Mouse (Mus musculus) thymus, postnatal 25 days (tissue): ENCODE data around the gene Mlip.
A peak's percentile ranks its signal among the peaks of the same experiment; 100 is the strongest.
"Not testable (repeated sequence)": the region's sequence is repeated elsewhere in the genome, so short reads cannot be mapped to it uniquely, and the experiment has no call there.

Experiments used
- DNase-seq: peaks from one replicate; pipeline ENCODE4 v3.0.0; 2022

Mlip gene

DNA sequence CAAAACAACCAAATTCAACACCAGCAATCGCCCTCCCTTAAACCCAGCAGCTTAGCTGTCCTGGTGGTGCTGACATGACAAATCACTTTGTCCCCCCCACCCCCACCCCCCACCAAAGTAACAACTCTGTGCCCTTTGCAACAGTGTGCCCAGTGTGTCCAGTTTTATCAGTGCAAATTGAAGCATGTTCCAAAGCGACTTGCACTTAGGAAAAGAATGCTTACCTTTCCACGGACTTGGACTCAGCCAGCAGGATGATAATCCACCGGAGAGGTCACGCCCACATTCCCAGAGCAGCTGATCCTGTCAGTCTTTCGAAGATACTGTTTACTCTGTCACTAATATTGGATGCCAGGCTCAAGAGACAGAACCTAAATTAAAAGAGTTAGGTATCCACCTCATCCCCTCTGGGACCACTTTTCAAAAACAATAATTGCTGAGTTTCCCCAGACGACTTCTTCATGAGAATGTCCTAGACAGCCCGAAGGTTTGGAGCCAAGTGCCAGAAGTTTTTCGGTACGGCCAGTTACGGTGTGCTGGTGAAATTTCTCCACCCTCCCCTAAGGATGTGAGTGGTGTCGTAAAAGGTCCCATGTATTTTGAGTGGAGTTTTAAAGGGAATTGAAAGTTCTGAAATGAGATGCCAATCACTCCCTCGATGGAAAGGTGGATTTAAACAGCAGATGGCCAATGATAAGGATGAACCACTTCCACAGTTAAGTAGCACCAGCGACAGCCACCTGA, at the start of gene Mlip:
Mlip (minus strand) TSS at position 538 of the 744 bp plus-strand sequence.
- DNase-seq: no peak

DNA sequence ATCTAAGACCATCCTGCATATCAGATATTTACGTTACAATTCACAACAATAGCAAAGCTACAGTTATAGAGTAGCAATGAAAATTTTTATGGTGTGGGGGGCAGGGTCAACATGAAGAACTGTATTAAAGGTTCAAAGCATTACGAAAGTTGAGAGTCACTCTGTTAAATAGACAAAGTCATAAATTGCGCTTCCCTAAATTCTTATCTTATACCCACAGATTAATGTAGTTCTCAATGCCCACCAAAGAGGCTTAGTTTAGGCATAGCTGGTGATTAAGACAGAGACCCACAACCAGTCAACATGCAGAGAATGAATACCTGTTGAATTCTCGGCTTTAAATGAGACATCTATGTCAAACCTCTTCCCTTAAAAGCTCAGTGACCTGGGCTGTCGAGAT, 47.0 kb upstream of the Mlip start:
- DNase-seq: no peak

DNA sequence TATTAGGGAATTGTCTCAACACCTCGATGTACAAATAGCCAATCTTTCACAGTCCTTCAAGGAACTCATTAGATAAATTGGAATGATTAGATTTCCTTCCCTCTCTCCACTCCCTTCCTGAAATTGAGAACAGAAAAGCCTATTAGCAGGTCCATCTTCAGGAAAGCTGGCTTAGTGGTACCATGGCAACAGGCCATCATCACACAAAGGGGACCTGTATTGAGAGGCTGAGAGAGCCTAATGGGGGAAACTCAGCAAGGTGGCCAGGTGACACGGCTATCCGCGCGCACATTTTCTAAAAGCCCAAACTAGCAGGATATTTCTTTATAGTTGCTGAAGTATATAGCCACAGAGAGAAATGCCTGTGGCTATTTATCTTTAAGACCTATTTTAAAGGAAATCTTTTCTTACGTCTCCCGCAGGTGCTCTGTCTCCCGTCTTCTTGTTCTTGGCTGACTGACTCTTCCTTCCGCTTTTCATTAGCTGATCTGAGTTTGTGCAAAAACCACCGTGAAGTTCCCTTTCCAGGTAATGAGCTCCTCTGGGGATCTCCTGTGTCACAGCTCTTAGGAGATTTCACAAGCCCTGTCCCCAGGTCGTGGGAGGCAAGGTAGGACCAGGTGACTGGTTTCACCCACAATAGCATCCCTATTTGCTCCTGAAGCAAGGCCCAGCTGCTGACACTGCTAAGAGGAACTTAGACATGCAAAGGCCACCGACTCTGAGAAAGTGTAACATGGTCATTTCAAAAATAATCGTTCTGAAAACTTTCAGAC, 46.3 kb upstream of the Mlip start:
- no peak for DNase-seq

DNA sequence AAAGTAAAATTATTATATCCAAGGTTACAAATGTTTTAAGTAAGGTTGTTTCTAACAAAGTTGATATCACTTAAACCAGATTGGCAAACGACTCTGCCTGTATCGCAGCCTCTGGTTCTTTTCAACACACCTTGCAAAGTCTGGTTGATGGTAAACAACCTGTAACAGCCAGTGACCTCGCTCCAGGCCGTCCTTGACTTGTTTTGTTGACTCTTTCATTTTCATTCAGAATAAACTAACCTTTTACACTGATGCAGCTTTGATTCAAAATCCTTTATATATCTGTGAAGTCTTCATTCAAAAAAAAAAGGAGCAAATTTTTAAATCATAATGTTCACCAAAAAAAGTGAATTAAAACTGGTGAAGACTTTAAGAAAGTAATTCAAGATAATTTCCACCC, 44.3 kb upstream of the Mlip start:
- no peak for DNase-seq

DNA sequence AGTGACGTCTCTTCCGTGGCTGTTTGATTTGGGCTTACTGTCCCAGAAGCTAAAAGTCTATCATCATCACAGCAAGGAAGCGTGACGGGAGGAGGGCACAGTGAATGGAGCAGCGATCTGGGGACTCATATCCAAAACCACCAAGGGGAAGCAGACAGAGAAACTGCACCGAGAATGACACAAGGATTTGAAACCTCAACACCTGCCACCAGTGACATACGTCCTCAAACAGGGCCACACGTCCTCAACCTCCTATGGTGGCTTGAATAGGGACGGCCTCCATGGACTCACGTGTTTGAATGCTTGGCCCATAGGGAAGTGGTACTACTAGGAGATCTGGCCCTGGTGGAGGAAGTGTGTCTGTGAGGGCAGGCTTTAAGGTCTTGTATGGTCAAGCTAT, 38.5 kb upstream of the Mlip start:
- DNase-seq: no peak

DNA sequence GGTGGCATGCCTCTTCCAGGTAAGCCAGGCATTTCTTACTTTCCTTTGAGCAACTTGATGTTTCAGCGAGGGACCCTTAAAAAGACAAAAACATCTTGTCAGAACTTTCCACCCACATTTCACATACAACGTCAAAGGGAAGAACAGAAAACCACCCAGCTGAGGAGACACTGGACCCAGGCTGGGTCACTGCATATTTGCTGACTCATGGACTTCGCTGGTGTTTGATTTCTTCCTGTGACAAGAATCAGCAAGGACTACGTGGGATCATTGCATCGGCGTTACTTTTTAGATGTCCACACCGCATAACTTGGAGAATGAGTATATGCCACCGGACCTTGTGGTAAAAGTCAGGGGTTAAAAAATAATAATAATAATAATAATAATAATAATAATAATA, 36.2 kb upstream of the Mlip start:
- no peak for DNase-seq

DNA sequence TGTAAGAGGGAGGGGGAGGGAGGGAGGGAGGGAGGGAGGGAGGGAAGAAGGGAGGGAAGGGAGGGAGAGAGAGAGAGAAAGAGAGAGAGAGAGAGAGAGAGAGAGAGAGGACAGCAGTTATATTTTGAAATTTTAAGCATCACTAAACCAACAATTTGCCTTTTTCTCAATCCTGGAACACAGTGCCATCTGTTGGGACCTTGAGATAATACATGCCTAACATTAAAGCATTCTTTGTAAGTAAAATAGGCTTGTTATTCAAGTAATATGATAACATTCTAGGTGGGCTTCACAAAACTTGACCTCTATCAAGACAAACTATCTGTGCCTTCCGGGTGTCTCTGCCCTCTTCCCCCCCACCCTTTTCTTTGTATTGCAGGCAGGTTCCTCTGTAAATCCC, 34.0 kb upstream of the Mlip start:
- DNase-seq: no peak

DNA sequence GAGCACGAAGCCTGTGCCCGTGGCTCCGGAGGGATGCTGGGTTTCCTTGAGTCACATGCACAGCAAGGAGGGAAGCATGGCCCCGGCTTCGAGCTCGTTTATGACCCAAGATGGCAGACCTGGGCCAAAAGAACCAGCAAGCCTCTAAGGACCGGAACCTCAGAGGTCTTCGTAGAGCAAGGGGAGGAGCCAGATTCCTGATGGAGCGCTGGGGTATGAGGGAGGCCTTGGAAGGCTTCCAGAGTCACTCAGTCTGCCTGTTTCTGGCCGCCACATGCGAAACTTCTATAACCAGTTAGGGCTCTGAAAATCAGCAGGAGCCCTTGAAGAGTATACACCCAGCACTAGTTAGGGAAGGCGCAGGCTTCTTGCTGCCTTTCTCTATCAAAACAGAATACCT, 32.8 kb upstream of the Mlip start:
- DNase-seq: no peak

DNA sequence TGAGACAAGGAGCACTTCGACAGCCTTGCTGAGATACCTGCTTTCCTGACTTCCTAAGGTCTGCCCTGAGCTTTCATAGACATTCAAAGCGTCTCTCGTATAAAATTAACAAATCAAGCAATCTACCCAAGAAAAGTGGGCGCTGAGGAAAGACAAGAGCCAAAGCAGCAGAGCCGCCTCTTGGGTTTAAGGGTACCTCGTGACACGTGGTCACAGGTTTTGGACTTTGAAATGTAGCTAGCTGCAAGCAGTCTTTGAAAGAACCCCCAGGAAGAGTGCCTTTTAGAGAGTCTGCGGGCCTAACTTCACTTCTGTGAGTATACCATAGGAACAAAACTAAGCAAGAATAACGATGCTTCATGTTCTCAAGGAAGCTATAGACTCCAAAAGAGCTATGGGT, 31.9 kb upstream of the Mlip start:
- no peak for DNase-seq

DNA sequence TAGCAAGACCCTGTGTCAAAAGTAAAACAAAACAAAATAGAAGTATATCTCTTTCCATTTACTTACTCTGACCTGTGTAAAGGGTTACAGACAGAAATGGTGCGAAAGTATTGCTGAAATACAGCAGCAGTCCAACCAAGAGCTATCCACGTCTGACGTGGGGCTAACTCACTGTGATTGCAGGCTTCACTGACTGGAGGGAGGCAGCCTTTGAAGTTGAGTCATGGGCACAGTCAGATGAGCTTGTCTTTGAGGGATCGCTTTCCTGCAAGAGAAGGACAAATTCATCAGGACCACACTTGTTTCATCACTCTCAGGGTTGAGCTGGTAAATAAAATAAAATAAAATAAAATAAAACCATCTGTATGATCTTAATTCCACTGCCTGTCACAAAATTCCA, 31.2 kb upstream of the Mlip start:
- no peak for DNase-seq

DNA sequence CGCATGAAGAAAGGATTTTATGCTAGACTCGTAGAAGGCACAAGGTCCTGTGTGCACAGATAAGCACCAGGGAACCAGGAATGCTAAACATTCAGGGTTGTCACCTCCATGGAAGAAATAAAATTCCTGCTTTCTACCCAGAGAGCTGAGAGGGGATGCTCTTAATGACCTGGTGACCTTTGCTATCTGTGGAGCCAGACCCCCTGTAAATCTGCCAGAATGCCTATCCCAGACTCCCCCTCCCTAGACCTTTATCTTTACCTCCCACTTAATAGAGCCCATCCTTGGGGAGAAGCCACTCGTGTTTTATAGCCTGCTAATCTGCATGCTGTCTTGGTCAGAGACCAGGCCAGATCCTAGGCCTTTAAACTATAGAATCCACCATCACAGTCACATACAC, 29.7 kb upstream of the Mlip start:
- no peak for DNase-seq

DNA sequence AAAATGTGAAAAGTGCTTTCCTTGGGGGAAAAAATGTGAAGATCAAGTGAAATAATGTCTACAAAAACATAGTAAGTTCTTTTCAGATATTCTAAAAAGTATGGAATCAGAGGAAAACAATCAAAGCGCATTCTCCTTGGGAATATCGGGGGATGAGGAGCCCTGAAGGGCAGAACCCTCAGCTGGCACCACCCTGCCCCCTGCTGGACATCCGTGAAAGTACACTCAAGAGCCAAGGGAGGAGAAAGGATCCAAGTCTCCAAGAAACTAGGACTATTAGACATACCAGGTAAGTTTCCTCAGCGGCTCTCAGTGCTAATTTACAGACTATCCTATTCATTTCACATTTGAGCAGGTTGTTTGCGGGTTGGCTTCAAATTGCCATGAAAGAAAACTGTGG, 28.8 kb upstream of the Mlip start:
- peak; percentile 51 for DNase-seq

DNA sequence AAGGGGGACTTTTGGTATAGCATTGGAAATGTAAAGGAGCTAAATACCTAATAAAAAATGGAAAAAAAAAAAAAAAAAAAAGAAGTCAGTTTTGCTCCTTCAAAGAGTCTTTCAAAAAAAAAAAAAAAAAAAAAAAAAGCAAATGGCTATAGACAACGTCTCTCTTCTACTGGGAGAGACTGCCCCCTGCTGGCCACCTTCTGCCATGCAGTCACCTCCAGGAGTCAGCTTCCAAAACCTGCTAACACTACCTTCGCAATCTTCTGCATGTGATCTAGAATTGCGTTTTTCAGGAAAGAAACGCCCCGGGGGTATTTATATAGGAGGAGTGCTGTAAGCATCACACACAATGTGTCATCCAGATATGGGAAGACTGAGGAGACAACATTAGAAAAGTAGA, 26.9 kb upstream of the Mlip start:
- peak; percentile 69 for DNase-seq

DNA sequence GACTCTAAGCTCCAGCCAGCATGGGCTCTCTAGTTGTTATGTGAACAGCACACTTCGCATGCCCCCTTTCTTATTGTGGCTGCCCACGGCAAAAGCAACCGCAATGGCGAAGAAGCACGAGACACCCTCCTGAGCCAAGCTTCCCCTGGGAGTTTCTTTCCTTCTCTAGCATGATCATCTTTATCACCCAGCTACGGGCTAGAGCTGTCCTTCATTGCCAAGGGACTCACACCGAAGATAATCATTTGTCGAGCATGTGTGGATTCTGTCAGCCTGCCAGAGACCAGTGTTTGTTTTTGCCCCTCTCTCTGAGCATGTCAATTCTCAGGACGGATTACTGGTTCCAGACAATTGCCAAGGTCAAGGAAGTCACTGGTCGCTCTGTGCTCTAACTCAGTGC, 24.9 kb upstream of the Mlip start:
- DNase-seq: no peak

DNA sequence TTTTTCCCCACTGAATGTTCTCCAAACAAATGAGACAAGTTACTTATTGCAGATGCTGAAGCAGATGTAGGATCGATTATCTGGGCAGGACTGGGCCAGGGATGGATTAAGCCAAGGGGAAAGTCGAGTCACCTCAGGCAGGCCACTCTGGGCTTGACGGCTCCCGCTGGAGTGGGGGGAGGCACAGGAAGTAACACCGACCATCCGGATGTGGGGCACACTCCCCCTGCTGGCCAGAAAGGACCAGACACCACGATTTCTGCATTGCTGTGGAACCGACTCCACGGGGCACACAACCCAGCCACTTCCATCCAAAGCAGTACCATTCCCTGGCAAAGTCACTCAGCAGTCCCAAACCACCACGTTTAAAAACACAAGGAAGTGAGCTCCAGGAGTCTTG, 24.3 kb upstream of the Mlip start:
- peak; percentile 54 for DNase-seq

DNA sequence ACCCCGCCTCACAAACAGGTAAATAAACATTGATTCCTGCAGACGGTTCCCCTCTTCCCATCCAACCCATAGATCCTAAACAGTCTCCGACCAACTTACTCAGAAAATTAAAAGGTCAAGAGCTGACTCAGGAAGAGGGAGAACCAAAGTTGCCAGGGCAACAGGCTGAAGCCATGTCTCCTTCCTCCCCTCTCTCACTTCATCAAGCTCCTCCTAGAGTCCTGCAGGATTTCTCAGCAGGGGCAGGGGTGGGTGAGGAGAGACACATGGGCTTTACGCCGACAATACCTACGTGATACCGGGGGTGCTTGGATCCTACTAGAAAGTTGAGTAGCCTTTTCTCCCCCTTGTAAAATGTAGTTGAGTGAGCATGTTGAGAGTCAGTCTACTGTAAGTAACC, 23.8 kb upstream of the Mlip start:
- no peak for DNase-seq

DNA sequence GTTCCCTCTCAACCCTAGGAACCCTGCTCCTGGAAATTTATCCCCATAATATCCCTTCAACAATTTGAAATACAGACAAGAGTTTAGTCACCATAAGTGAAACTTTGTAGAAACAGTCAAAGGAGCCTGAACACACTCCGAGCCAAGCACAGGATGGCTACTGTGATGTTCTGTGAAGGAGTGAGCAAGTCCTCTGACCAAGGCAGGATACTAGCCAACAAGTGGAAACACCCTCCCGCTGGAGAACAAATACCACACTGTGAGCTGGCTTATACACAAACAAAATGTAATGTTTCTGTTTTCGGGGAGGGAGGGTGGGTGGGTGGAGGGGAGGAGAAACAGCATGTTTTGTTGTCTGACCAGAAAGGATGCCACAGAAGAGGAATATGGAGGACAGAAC, 17.9 kb upstream of the Mlip start:
- no peak for DNase-seq

DNA sequence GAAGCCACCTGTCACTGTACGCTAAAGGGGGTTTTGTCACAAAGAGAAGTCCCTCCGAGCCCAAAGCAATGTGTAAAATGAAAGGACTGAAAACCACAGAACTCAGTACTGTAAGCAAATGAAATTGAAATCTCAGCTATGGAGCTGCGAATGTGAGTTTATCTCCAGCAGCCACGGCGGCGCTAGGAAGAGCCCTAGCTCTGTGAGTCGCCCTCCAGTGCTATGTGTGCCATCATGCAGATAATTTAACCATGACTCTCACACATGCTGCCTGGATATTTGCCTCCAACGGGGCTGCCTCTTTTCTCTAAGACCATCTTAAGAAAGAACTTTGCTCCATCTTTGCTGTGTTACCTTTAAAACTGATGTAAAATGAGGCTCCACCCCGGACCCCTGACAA, 16.5 kb upstream of the Mlip start:
- no peak for DNase-seq

DNA sequence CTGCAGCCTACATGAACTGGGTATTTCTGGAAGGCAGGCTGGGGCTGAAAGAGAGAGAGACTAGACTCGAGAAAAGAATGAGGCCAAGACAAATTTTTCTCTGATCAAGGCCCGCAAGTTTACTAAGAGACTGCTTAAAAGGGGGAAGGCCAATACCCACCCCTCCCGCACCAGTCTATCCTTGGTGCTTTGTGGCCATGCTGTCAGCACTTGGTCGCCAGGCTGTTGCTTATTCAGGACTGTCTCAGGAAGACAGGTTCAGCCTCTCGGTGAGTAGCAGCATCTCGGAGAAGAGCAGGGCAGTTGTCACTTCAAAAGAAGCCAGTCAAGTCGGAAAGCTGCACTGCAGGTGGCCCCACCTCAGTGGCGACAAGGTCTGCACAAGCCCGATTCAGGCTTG, 11.9 kb upstream of the Mlip start:
- not testable (repeated sequence) for DNase-seq

DNA sequence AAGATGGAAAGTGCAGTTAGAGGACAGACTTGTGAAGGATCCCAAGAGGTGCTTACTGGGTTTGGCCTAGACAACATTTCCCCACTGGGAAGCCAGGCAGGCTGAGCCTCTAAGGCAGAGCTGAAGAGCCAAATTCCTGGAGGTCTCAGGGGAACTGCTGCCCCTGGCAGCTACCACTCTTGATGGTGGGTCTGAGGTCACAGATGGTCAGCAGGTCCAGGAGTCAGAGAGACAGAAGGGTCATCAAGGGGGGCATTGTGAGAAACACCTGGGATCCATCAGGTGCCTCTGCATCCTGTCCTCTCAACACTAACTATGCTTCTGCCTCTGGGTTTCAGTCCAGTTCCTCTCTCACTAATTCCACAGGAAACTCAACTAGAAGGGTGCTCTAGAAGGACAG, 10.1 kb upstream of the Mlip start:
- DNase-seq: no peak

DNA sequence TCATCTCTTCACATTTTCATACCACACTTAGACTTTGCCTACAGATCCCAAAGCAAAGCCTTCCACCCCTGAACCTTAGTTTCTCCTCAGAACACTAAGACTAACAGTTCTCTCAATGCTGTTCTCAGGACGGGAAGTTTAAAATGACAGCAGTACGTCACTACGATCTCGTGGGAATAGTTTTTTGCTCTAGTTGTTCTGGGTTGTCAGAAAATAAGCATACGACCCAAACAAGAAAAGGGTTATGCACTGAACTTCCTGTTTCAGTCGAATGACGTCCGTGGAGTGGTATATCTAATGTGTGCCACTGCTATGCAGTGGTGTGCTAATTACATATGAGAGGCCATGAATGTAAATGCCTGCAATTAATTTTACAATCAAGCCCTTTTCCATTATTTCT, 7.9 kb upstream of the Mlip start:
- DNase-seq: no peak

DNA sequence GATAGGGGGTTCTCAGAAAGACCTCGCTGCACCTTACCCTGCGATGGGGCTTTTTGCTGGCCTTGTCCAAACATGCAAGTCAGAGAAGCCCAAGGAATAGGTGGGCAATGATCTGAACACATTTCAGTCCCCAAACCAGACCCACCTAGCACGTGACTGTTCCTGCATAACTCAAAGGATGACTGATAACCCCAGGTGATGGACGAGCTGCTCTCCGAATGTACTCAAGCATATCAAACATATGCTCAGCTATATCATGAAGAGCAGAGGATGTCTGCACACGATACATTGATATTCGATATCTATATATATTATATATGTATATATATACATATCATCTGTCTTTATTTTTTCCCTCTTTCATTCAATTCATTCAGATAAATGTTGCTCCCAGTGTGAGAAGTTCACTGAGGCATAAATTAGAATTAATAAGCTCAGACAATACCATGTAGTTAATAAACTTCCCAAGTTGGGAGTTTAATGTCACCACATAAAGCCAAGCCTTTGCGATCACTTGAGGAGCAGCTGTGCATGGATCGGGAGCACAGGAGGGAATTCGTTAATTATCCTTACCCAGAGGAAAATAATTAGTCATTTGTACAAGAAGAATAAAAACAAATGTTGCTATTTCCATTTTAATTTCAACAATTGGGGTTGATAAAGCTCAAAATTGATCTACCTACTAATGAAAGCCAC, 6.7 kb upstream of the Mlip start:
- DNase-seq: no peak

DNA sequence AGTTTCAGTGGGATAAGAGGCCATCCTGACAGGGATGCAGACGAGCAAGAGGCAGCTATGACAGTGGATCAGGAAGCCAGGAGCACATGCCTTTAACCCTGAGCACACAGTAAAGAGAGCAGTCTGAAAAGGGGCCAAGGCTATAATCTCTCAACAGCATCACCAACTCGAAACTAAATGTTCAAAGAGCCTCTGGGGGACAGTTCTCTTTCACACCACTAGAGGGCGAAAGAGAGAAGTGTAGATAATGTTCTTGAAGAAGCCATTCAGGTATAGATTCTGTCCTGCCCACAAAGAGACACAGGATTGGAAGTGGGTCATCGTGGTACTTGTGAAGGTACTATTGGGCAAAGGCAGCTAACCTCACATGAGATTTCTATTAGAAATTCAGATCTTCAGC, 1.2 kb upstream of the Mlip start:
- no peak for DNase-seq

DNA sequence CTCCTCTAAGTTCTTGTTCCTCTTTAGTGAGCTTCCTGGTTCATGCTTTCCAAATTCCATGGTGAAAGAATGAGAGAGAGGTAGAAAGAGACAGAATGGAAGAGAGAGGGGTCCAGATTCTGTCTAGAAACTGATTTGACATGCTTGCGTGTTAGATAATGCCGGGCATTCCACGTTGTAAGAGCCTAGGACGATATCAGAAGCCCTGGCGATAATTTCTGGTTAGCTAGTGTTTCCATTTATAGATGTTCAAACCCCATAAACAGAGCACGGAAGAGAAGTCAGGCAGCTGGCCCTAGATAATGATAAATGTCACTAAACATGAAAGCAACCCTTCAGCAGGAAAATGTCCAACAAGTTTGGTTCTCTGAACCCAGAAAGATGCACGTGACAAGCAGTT, 5.1 kb downstream of the Mlip start:
- no peak for DNase-seq
